Mouse (Mus musculus) cerebellum, adult (tissue): ENCODE results near the gene Polr3c.
"Not testable (repeated sequence)": the region's sequence is repeated elsewhere in the genome, so short reads cannot be mapped to it uniquely, and the experiment has no call there.

Source experiments
- ATAC-seq: cut with Nextera tagmentation; 2 replicates; pipeline ENCODE4 v1.9.2; 2017; ENCODE audit warnings: mild to moderate bottlenecking, moderate library complexity, mixed read lengths; ENCODE audit not compliant: insufficient number of reproducible peaks, low FRiP score, low TSS enrichment

The Polr3c gene

DNA sequence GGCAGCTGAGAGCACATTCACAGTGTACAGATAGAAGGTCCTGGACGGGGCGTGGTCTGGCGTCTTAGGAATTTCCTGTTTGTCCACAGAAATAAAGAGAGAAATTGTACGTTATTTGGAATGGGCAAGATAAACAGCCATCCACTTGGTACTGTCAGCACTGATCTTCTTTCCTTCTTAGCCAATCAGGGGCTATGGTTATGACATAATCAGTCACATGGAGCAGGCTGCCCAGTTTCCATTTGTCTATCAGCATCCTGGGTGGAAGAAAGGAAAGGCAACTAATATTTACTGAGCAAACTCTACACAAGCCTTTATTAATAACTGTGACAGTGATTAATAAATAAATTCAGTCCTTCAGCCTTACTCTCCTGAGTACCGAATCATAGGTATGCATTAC is 13.1 kb downstream of the Polr3c start:
- no peak for ATAC-seq

DNA sequence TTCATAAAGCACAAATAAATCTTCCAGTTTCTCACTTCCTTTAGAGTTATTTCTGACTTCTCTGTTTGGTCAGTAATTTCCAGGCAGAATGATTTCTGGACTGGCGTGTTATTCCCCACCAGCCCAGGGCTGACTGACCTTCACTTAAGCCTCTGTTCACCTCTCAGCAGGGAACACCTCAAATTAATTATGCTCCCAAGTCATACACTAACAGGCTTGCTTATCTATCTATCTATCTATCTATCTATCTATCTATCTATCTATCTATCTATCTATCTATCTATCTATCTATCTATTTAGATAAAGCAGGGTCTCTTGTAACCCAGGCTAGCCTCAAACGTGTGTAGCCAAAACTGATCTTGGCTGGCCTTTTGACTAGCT is 18.8 kb downstream of the Polr3c start:
- no peak for ATAC-seq

DNA sequence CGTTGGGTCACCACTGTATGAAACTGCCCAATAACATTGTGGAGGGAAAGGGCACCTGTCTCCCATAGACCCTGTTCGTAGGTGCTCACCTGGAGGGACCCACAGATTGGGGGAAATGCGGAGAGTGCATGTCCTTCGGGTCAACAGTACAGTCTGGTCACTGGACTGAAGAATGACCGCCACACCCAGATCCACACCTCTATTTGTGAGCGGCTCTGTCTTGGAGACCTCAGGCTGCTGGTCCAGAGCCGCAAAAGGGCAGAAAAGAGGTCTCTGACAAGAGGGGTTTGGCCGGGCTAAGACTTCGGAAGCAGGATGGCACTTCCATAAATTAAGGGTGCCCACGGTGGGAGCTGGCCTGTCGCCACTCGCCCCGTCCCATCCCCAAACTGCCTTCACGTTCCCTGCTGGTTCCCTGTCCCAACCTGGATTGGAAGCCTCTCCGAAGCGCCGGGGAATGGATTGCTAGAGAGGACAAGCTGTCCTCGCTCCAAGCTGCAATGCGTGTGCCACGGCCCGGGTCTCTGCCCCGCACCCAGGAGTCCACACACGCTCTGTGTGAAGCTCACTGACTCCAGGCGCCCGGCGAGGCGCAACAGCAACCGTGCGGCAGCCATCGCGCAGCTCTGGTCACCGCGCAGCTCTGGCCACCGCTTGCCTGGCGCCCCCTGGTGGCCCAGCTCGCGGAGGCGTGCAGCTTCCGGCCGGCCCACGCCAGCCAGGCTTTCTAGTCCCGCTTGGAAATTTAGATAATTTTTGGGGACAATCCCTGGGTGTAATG is 19.3 kb downstream of the Polr3c start, which contains the start of gene Nudt17:
Nudt17 (minus strand) TSS at position 660 of the 781 bp plus-strand sequence.
- peak; percentile 77 for ATAC-seq

DNA sequence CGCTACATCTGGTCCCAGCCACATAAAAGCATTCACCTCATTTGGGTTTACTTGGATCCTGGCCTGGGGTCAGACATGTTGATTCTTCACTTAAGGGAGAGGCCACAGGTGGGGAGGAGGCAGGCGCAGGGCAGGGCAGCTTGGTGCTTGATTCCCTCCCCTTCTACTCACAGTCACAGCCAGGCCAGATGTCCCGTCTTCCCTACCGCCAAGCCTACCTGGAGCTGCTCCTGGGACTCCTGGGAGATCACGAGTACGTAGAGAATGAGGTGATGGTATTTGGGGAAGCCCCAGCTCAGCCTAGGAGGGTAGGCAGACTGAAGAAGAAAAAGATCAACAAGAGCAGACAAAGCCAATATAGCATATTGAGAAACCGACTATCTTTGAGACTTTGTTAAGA is 20.4 kb downstream of the Polr3c start:
- ATAC-seq: no peak

DNA sequence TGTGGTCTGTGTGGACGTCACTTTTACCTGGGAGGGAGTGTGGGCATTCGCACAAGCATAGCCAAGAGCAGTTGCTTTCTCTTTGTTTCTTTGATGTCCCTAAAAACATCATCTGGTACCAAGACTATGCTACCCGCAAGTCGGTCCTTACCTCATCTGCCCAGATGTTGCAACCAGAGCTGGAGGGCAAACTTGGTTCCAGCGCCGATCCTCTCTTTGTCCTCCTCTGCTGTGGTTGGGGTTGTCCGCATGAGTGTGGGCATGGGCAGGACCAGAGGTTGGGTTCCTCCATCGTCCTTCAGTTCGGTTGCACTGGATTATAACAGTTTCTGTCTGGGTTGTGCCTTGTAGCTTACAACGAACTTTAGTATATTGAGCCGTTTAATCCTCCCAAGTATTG is 21.2 kb downstream of the Polr3c start:
- no peak for ATAC-seq

DNA sequence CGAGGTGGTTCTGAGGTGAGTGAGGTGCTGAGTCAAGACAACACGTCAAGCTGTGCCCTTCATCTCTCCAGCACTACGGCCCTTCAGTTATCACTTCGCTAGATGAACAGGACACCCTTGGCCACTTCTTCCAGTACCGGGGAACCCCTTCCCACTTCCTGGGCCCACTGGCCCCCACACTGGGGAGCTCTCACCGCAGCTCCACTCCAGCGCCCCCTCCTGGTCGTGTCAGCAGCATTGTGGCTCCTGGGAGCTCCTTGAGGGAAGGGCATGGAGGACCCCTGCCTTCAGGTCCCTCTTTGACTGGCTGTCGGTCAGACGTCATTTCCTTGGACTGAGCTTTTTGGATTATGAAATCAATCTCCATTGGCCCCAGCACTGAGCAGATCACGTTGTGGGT is 22.6 kb downstream of the Polr3c start:
- ATAC-seq: no peak

DNA sequence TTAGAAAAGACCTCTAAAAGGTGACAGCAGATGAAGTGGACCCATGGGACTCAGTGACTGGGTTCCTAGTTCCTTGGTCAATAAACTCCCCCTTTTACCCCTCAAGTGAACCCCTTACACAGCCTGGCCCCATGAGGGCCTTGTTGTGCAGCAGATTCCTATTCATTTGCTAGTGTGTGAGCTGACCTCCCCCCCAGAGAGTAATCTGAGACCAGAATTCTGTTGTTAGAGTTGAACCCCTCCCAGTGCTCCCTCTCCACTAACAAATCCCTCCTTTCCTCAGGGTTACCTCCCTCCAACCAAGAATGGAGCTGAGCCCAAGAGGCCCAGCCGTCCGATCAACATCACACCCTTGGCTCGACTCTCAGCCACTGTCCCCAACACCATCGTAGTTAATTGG is 26.4 kb downstream of the Polr3c start:
- no peak for ATAC-seq

DNA sequence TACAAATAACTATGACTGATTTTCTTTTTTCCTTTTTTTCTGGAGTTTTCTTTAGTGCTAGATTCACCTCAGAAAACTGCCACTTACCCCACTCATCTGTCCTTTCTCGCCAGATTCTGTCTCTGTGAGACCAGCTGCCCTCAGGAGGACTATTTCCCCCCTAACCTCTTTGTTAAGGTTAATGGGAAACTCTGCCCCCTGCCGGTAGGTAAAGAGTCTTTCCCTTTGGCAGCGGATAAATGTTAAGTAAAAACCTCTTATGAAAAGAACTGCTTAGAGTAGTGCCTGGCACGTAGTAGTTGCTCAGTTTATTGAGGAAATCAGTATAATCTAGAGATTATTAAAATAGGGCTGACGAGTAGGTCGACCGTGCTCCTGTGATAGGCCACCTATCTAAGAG is 27.1 kb downstream of the Polr3c start:
- ATAC-seq: no peak

DNA sequence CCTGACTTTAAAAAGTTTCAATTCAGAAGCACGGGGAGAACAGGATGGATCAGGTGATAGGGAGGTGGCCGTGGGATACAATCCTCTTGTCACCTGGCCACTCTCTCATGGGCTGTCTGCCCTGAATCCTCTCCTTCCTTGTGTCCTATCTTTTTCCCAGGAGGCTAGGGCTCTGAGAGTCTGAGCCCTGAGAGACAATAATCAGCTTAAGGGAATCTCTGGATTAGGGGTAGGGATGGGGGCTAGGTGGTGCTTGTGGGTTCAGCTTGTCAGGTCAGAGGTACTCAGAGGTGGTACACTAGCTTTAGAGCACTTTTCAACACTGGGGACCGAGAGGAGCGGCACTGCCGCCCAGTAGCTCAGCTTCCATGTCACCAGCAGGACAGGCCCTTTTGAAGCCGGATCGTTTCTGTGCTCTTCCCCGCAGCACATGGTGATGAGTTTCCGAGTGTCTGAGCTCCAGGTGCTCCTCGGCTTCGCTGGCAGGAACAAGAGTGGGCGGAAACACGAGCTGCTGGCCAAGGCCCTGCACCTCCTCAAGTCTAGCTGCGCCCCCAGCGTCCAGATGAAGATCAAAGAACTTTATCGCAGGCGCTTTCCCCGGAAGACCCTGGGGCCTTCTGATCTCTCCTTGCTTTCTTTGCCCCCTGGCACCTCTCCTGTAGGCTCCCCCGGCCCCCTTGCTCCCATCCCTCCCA is 28.3 kb downstream of the Polr3c start:
- ATAC-seq: no peak

DNA sequence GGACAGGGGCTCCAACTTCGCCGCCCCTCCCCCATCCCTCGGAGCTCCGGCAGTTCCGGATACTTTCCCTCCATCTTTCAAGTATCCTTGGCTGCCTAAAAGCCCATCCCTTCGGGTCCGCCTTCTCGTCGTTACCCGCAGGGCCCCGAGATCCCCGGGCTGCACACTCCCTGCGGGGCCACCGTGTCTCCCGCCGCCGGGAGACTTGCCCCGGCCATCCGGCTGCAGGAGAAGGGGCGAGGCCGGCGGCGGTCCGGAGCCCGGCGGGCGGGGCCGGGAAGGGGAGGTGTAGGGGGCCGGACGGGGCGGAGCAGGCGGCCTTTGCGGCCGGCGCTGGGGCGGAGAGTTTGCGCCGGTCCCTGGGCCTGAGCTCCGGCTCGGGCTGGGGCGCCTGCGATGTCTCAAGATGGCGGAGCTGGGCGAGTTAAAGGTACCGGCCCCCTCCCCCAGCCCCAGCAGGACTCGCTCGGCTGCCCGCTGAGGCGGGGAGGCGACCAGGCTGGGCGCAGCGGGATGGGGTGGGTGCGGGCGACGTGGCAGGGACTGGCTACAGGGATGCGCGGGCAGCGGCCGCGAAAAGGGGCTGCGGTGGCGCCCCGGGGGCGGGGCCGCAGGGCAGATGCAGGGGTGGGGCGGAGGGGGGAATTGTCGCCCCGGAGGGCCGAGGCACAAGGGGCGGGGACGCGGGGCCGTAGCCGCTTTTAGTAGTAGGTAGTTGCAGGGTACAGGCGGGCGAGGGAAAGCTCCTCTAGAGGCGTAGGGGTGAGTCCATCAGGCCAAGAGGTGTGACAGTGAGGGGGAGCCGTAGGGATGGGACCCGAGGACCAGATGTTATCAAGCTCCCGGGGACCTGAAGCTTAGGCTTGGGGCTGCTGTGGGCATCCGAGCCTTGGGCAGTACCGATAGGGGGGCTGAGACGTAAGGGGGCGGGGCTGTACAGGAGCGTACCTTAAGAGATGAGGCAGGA is 30.4 kb downstream of the Polr3c start:
- peak; percentile 84 for ATAC-seq

DNA sequence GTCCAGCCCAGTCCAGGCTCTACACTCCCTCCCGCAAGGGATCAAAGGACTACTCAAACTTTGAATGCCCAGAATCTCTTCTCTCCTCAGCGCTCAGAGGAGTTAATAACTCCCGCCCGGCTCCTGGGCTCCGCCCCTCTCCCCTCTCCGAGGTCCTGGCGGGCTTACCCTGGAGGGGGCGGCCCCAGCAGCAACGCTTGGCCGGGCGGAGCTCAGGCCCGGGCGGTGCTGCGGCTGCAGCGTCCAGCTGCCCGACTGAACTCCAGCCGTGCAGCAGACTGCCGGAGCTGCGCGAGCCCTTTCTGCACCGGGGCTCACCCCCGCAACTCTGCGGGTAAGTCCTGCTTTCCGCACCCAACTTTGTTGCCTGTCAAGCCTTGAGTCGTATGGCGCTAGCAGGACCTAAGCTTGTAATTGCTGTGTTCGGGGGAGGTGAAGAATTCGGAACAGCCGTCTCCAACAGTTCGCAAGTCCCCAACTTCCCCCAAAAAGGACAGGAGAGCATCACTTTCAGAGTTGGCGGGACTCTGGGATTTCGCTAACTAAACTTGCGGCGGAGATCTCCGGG is 31.1 kb downstream of the Polr3c start, which contains the start of gene Pias3:
Pias3 (plus strand) TSS at position 187 of the 568 bp plus-strand sequence.
- peak; percentile 43 for ATAC-seq

DNA sequence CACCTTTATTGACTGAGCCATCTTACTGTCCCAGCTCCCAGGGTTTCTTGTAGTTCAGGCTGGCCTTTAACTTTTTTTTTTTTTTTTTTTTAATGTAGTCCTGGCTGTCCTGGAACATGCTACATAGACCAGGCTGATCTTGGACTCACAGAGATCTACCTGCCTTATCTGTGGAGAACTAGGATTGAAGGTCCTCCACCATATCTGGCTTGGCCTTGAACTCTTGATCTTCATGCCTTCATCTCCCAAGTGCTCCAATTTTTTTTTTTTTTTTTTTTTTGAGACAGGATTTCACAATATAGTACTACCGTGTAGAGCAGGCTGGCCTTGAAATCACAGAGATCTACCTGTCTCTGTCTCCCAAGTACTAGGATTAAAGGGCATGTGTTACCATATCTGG is 33.8 kb downstream of the Polr3c start:
- no peak for ATAC-seq

DNA sequence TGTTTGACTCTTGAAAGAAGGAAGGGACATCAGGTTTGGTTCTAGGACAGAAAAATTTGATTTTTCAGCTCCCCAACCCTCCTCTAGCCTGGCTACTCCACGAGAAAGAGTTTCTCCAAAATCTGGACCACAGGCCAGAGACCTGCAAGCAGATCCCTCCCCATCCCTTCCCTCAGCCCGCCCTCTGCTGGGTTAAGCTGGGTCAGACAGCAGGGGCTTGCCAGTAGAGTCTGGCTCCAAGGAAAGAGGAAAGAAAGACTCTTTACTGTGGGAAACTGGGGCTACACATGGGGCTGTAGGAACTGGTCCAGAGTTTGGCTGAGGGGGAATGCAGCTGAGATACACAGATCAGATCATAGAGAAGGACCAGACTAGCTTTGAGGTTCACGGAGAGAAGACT is 34.9 kb downstream of the Polr3c start:
- ATAC-seq: no peak

DNA sequence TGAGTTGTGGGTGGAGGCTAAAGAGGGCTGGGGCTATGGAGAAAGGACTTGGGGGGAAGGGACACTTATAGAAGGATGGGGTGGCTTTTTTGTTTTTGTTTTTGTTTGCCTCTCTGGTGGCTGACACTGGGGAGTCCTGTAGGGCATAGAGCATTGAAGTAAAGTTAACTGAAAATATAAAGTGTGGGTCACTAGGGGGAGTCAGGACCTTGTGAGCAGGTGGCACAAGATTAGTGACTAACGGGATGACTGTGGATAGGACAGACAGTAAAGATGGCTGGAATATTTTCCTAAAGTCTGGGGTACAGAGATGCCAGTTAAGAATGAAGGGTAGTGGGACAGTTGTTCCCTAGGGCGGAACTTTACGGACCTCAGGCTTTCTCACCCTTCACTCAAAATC is 37.1 kb downstream of the Polr3c start:
- ATAC-seq: no peak

DNA sequence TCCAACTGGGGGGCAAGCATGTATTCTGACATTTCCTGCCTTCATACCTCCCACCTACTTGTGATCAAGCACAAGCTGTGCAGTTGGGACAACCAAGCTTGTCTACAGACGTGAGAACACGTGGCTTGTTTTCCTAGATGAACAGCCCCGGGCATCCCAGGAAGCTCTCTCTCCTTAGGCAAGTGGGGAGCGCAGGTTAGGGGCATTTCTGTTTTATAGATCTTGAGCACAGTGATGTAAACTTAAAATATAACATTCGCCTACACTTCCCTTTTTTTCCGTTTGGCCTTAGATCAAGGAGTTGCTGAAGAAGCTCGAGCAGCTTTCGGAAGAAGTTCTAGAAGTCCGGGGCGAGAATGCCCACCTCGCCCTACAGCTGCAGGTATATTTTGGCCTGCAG is 38.6 kb downstream of the Polr3c start:
- no peak for ATAC-seq

DNA sequence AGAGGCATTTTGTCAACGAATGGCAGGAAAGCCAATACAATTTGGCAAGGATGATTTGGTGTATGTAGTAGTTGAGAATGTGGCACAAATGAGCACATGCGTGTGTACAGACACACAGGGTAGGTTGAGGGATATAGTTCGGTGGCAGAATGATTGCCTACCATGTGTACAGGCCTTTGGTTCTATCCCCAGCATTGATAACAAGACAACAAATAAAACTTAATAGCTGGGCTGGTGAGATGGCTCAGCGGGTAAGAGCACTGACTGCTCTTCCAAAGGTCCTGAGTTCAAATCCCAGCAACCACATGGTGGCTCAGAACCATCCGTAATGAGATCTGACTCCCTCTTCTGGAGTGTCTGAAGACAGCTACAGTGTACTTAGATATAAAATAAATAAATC is 41.4 kb downstream of the Polr3c start:
- not testable (repeated sequence) for ATAC-seq

DNA sequence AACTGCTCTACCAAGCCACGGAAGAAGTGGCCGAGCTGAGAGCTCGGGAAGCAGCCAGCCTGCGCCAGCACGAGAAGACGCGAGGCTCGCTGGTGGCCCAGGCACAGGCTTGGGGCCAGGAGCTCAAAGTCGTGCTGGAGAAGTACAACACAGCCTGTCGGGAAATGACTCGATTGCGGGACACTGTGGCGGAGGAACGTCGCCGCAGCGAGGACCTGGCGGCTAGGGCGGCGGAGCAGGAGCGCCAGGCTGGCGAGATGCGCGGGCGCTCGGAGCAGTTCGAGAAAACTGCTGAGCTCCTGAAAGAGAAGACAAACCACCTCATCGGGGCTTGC is 42.6 kb downstream of the Polr3c start:
- ATAC-seq: no peak; the same call in 1 of the 2 replicates

DNA sequence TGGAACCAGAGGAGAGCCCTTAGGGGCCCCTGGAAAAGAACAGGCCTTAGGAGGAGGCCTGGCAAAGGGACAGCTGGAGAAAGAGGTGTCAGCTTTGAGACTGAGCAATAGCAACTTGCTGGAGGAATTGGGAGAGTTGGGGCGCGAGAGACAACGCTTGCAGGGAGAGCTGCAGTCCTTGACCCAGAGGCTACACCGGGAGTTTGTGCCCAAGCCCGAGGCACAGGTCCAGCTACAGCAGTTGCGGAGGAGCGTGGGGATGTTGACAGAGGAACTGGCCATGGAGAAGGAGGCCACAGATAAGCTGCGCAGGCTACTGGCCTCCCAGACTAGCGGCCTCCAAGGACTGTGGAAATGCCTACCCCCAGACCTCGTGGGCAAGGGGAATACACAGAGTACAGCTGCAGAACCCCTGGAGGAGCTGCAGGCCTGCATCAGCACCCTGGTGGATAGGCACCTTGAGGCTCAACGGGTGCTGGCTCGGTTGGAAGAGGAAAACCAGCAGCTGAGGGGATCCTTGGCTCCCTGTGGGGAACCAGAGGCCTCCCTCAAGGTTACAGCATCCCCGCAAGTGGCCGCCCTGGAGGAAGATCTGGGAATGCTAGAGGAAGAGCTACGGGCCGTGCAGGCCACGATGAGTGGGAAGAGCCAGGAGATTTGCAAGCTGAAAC is 43.1 kb downstream of the Polr3c start:
- no peak for ATAC-seq

DNA sequence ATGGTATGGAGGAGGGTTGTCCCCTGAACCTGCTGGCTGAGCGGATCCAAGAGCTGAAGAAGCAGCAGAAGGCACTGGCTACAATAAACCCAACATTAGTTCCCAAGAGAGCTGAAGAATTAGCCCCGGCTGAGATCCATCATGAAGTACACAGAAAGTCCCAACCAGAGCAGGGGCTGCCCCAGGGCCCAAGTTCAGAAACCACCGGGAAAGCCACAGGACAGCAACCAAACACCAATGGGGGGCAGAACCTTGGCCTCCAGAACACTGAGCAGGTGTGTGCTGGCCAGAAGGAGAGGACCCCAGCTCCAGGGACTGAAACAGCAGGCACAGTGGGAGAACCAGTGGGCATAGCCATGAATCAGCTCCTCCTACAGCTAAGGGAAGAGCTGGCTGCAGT is 43.9 kb downstream of the Polr3c start:
- no peak for ATAC-seq
